Comparison of ENCODE assay signal across 16 mouse cellular contexts in the genomic region with DNA sequence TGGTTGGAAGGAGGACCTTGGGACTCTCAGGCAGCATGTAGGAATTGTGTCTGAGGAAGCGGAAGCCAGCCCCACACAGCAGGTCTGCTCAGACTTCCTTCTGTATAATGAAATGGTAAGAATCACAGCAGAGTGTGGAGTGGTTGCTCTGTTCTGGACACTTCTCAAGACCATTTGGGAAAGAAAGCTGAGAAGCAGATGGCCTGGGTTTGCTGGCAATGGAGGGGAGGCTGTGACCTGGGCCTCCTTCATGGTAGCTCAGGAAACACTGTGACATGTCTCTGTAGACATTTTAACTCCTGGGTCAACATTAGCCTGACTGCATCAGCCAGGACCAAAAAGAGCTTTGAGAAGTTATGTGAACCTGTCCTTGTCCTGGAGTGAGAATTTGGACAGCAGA. TPM values are rescaled to one million over a fixed set of nuclear protein-coding genes. Genes with fewer than 3 reads are reported as not detected.
DNase-seq lines count a peak whose midpoint lies in the region; ATAC-seq and TF ChIP-seq lines count a peak whose summit lies in the region.
"Had no signal": no experiment of that assay in that cellular context is flagged by ENCODE, and none has a peak within 500 bp of the region (broad histone marks: within the 10 kb centered on the region; RNA-seq: fewer than 3 reads in every experiment).

No protein-coding gene starts in this region.

- DNase-seq in gastrocnemius, adult 2 months, result peak; percentile 24
- DNase-seq in gastrocnemius, postnatal 25 days, result no peak
- DNase-seq in hindbrain, postnatal 0 days (ENCODE audit: low spot score), result no peak
- peak; percentile 67 for DNase-seq in midbrain, embryonic 11.5 days (ENCODE audit: low spot score, missing footprints)
- no peak for DNase-seq in midbrain, postnatal 0 days (ENCODE audit: low spot score)
- no peak for DNase-seq in midbrain, embryonic 14.5 days
- DNase-seq: adrenal gland, postnatal 25 days; kidney, adult 11 months; lung, postnatal 14 days; right cerebral cortex, postnatal 25 days; thymus, postnatal 25 days had no signal

- no peak overlapping the region for H3K4me2 ChIP-seq in hindbrain, postnatal 0 days (ENCODE audit: low read depth, low read length)
- no peak overlapping the region for H3K4me2 ChIP-seq in hindbrain, embryonic 12.5 days (replicated peaks)
- H3K4me2 ChIP-seq in midbrain, embryonic 11.5 days, result no peak overlapping the region
- H3K4me2 ChIP-seq in midbrain, postnatal 0 days (ENCODE audit: low read depth, low read length, poor library complexity, severe bottlenecking), result no peak overlapping the region
- H3K4me2 ChIP-seq in midbrain, embryonic 14.5 days (ENCODE audit: low read length), result no peak overlapping the region
- H3K4me2 ChIP-seq: embryonic facial prominence, embryonic 12.5 days; midbrain, embryonic 12.5 days had no signal

- 81% methylated on average over 1 of the region's 1 CpGs for WGBS in hindbrain, postnatal 0 days
- WGBS in hindbrain, embryonic 12.5 days, result 97% methylated on average over 1 of the region's 1 CpGs
- 90% methylated on average over 1 of the region's 1 CpGs for WGBS in midbrain, embryonic 11.5 days
- WGBS in midbrain, postnatal 0 days, result 85% methylated on average over 1 of the region's 1 CpGs
- 82% methylated on average over 1 of the region's 1 CpGs for WGBS in small intestine, adult 2 months
- WGBS in midbrain, embryonic 14.5 days, result 86% methylated on average over 1 of the region's 1 CpGs

- no peak overlapping the region for H3K9ac ChIP-seq in hindbrain, postnatal 0 days (replicated peaks; ENCODE audit: low read length)
- no peak overlapping the region for H3K9ac ChIP-seq in hindbrain, embryonic 12.5 days
- no peak overlapping the region for H3K9ac ChIP-seq in midbrain, embryonic 11.5 days (ENCODE audit: low read length)
- H3K9ac ChIP-seq in midbrain, postnatal 0 days (replicated peaks; ENCODE audit: low read length, poor library complexity, severe bottlenecking), result no peak overlapping the region
- no peak overlapping the region for H3K9ac ChIP-seq in midbrain, embryonic 14.5 days (replicated peaks; ENCODE audit: low read length)
- H3K9ac ChIP-seq: embryonic facial prominence, embryonic 12.5 days; midbrain, embryonic 12.5 days had no signal

- TF ChIP-seq POLR2A in small intestine, adult 2 months (IDR thresholded peaks at IDR 0.05; ENCODE audit: low read depth, low read length), result no peak

- H3K27me3 ChIP-seq in hindbrain, postnatal 0 days (ENCODE audit: insufficient read depth, low read length), result no peaks in the 10 kb centered on the region
- no peaks in the 10 kb centered on the region for H3K27me3 ChIP-seq in hindbrain, embryonic 12.5 days
- H3K27me3 ChIP-seq in midbrain, embryonic 11.5 days (ENCODE audit: control insufficient read depth, insufficient read depth, low read length), result no peaks in the 10 kb centered on the region
- no peaks in the 10 kb centered on the region for H3K27me3 ChIP-seq in midbrain, postnatal 0 days (ENCODE audit: insufficient read depth, low read length)
- H3K27me3 ChIP-seq in small intestine, adult 2 months (ENCODE audit: control insufficient read depth, insufficient read depth, low read length), result no peaks in the 10 kb centered on the region
- no peaks in the 10 kb centered on the region for H3K27me3 ChIP-seq in midbrain, embryonic 14.5 days (ENCODE audit: control insufficient read depth, insufficient read depth, low read length)
- H3K27me3 ChIP-seq: embryonic facial prominence, embryonic 12.5 days had no signal

- no peaks in the 10 kb centered on the region for H3K9me3 ChIP-seq in hindbrain, postnatal 0 days (ENCODE audit: low read length)
- no peaks in the 10 kb centered on the region for H3K9me3 ChIP-seq in hindbrain, embryonic 12.5 days (replicated peaks)
- no peaks in the 10 kb centered on the region for H3K9me3 ChIP-seq in midbrain, embryonic 11.5 days (ENCODE audit: control insufficient read depth, low read length)
- H3K9me3 ChIP-seq in midbrain, postnatal 0 days (ENCODE audit: low read length), result no peaks in the 10 kb centered on the region
- no peaks in the 10 kb centered on the region for H3K9me3 ChIP-seq in midbrain, embryonic 14.5 days (ENCODE audit: control insufficient read depth, low read length)
- H3K9me3 ChIP-seq: embryonic facial prominence, embryonic 12.5 days; forebrain, embryonic 10.5 days; midbrain, embryonic 12.5 days had no signal

- peak overlapping the region; percentile 80 for H3K27ac ChIP-seq in gastrocnemius, adult 2 months
- H3K27ac ChIP-seq in hindbrain, postnatal 0 days, result peak overlapping the region; percentile 54; the same call in 1 of the 2 replicates
- H3K27ac ChIP-seq in hindbrain, embryonic 12.5 days, result no peak overlapping the region
- no peak overlapping the region for H3K27ac ChIP-seq in midbrain, embryonic 11.5 days (ENCODE audit: low read depth, low read length)
- no peak overlapping the region for H3K27ac ChIP-seq in midbrain, postnatal 0 days (ENCODE audit: low read depth, low read length)
- H3K27ac ChIP-seq in small intestine, adult 2 months (ENCODE audit: insufficient read depth, low read depth, low read length), result 0 out of 2 replicates have a peak overlapping the region, but pooled peaks have one; percentile 9
- no peak overlapping the region for H3K27ac ChIP-seq in midbrain, embryonic 14.5 days (replicated peaks; ENCODE audit: low read depth, low read length)
- H3K27ac ChIP-seq: embryonic facial prominence, embryonic 12.5 days; forebrain, embryonic 10.5 days had no signal

- TF ChIP-seq CTCF in gastrocnemius, adult 2 months (IDR thresholded peaks at IDR 0.05), result no peak
- TF ChIP-seq CTCF in hindbrain, postnatal 0 days (IDR thresholded peaks at IDR 0.05; ENCODE audit: low read depth), result no peak
- no peak for TF ChIP-seq CTCF in midbrain, postnatal 0 days (IDR thresholded peaks at IDR 0.05)
- no peak for TF ChIP-seq CTCF in small intestine, adult 2 months (IDR thresholded peaks at IDR 0.05; ENCODE audit: extremely low read depth, insufficient read length, insufficient replicate concordance, low read depth, low read length)

- no peak for ATAC-seq in hindbrain, postnatal 0 days
- no peak for ATAC-seq in hindbrain, embryonic 12.5 days (ENCODE audit: low FRiP score)
- no peak for ATAC-seq in midbrain, embryonic 11.5 days (ENCODE audit: low FRiP score)
- no peak for ATAC-seq in midbrain, postnatal 0 days (ENCODE audit: low FRiP score)
- ATAC-seq in midbrain, embryonic 14.5 days (ENCODE audit: low FRiP score, low TSS enrichment), result no peak

- H3K36me3 ChIP-seq in hindbrain, postnatal 0 days (ENCODE audit: insufficient read depth, low read length), result no peaks in the 10 kb centered on the region
- no peaks in the 10 kb centered on the region for H3K36me3 ChIP-seq in hindbrain, embryonic 12.5 days
- no peaks in the 10 kb centered on the region for H3K36me3 ChIP-seq in midbrain, embryonic 11.5 days (ENCODE audit: control insufficient read depth, insufficient read depth, low read length)
- H3K36me3 ChIP-seq in midbrain, postnatal 0 days (ENCODE audit: insufficient read depth, low read length), result no peaks in the 10 kb centered on the region
- H3K36me3 ChIP-seq in small intestine, adult 2 months (ENCODE audit: control insufficient read depth, insufficient read depth, low read length), result no peaks in the 10 kb centered on the region
- H3K36me3 ChIP-seq in midbrain, embryonic 14.5 days (ENCODE audit: control insufficient read depth, insufficient read depth, low read length), result no peaks in the 10 kb centered on the region
- H3K36me3 ChIP-seq: embryonic facial prominence, embryonic 12.5 days; forebrain, embryonic 10.5 days; midbrain, embryonic 12.5 days had no signal

- intact Hi-C loops in gastrocnemius, adult 2 months (cut with DNase I), result loop anchor here (5.0 kb wide), 1 partner anchor 46 kb away; a partner anchor contains a TSS

- peaks cover 6% of the 10 kb centered on the region for H3K4me1 ChIP-seq in hindbrain, postnatal 0 days (ENCODE audit: insufficient read depth, low read length)
- peaks cover 10% of the 10 kb centered on the region for H3K4me1 ChIP-seq in hindbrain, embryonic 12.5 days
- H3K4me1 ChIP-seq in midbrain, embryonic 11.5 days (ENCODE audit: control insufficient read depth, insufficient read depth, low read length), result no peaks in the 10 kb centered on the region
- no peaks in the 10 kb centered on the region for H3K4me1 ChIP-seq in midbrain, postnatal 0 days (ENCODE audit: insufficient read depth, low read length)
- H3K4me1 ChIP-seq in small intestine, adult 2 months (ENCODE audit: control insufficient read depth, insufficient read depth, insufficient read length, low read length), result peaks cover 26% of the 10 kb centered on the region
- no peaks in the 10 kb centered on the region for H3K4me1 ChIP-seq in midbrain, embryonic 14.5 days (ENCODE audit: control insufficient read depth, insufficient read depth, low read length)
- H3K4me1 ChIP-seq: embryonic facial prominence, embryonic 12.5 days; midbrain, embryonic 12.5 days had no signal

- no peak overlapping the region for H3K4me3 ChIP-seq in gastrocnemius, adult 2 months
- H3K4me3 ChIP-seq in hindbrain, postnatal 0 days (ENCODE audit: low read length), result no peak overlapping the region
- H3K4me3 ChIP-seq in hindbrain, embryonic 12.5 days, result no peak overlapping the region
- no peak overlapping the region for H3K4me3 ChIP-seq in midbrain, embryonic 11.5 days (ENCODE audit: low read depth, low read length)
- H3K4me3 ChIP-seq in midbrain, postnatal 0 days (ENCODE audit: low read depth, low read length), result no peak overlapping the region
- H3K4me3 ChIP-seq in small intestine, adult 2 months (ENCODE audit: low read depth, low read length), result no peak overlapping the region
- H3K4me3 ChIP-seq in midbrain, embryonic 14.5 days (replicated peaks; ENCODE audit: low read depth, low read length), result no peak overlapping the region
- H3K4me3 ChIP-seq: embryonic facial prominence, embryonic 12.5 days; forebrain, embryonic 10.5 days; midbrain, embryonic 12.5 days had no signal

RNA-seq across cellular contexts. Expression of a gene that starts 47.0 kb away (rescaled TPM):
- 10 to 100 TPM; 17.3 to 18.3 TPM for total RNA-seq in gastrocnemius, adult 2 months (2021)
- total RNA-seq in gastrocnemius, postnatal 25 days (2021), result 10 to 100 TPM; 15.6 to 16.0 TPM
- total RNA-seq in hindbrain, postnatal 0 days (2014; rRNA removed), result 25.7 and 34.1 TPM in 2 replicates
- 39.7 and 41.8 TPM in 2 replicates for polyA plus RNA-seq in hindbrain, postnatal 0 days (2015; fragmentation: Nextera tagmentation; extraction: Ambion mirVana)
- 34.7 and 36.6 TPM in 2 replicates for polyA plus RNA-seq in hindbrain, embryonic 12.5 days (2016; fragmentation: Nextera tagmentation; extraction: Ambion mirVana)
- polyA plus RNA-seq in midbrain, embryonic 11.5 days (2014; fragmentation: Nextera tagmentation; extraction: Ambion mirVana), result 43.3 and 49.3 TPM in 2 replicates
- total RNA-seq in midbrain, postnatal 0 days (2014; rRNA removed), result 26.3 and 28.7 TPM in 2 replicates
- polyA plus RNA-seq in midbrain, postnatal 0 days (2015; fragmentation: Nextera tagmentation; extraction: Ambion mirVana), result 32.0 and 34.8 TPM in 2 replicates
- polyA plus RNA-seq in small intestine, adult 2 months (2012; rRNA removed), result 13.5 and 19.7 TPM in 2 replicates
- 30.7 and 31.4 TPM in 2 replicates for polyA plus RNA-seq in midbrain, embryonic 14.5 days (2014; fragmentation: Nextera tagmentation; extraction: Ambion mirVana)

Comparison
In these comparisons a context has a peak if more than half of its experiments do, and no peak if none do; other contexts are left out.
1. DNase-seq: peak in gastrocnemius, adult 2 months (single experiment) and midbrain, embryonic 11.5 days (single experiment); none in gastrocnemius, postnatal 25 days (single experiment), hindbrain, postnatal 0 days (single experiment), midbrain, postnatal 0 days (single experiment) and midbrain, embryonic 14.5 days (single experiment).
2. H3K27ac ChIP-seq: peak in gastrocnemius, adult 2 months (single experiment), hindbrain, postnatal 0 days (single experiment) and small intestine, adult 2 months (single experiment); none in hindbrain, embryonic 12.5 days (single experiment), midbrain, embryonic 11.5 days (single experiment), midbrain, postnatal 0 days (single experiment) and midbrain, embryonic 14.5 days (single experiment).